Mouse (Mus musculus) limb, embryonic 15.5 days (tissue): Measurements from ENCODE around the gene Vps13d. TPM values are rescaled to one million over a fixed set of nuclear protein-coding genes. Genes with fewer than 3 reads are reported as not detected.
A peak's percentile ranks its signal among the peaks of the same experiment; 100 is the strongest.

Experiments
- ATAC-seq: fragments of 200-750 bp; cut with Nextera tagmentation; 2 replicates; pipeline ENCODE4 v1.8.0; 2017; ENCODE audit warnings: low read depth, moderate TSS enrichment; ENCODE audit not compliant: insufficient number of reproducible peaks, low FRiP score, low TSS enrichment
- H3K27ac ChIP-seq: fragments of 300-500 bp; sonication (generic); 2 replicates; pipeline ENCODE4 v1.5.1; 2015; ENCODE audit warnings: moderate library complexity, mild to moderate bottlenecking, inconsistent platforms
- H3K27me3 ChIP-seq: fragments of 300-500 bp; sonication (generic); 2 replicates; pipeline ENCODE4 v1.6.1; 2015; ENCODE audit warnings: inconsistent platforms
- H3K36me3 ChIP-seq: fragments of 300-500 bp; sonication (generic); 2 replicates; pipeline ENCODE4 v1.6.1; 2015; ENCODE audit warnings: inconsistent platforms
- H3K4me1 ChIP-seq: fragments of 300-500 bp; sonication (generic); 2 replicates; pipeline ENCODE4 v1.6.1; 2015; ENCODE audit warnings: inconsistent platforms
- H3K4me2 ChIP-seq: fragments of 300-500 bp; sonication (generic); 2 replicates; pipeline ENCODE4 v1.6.1; 2015; ENCODE audit warnings: mild to moderate bottlenecking, inconsistent platforms
- H3K4me3 ChIP-seq: fragments of 300-500 bp; sonication (generic); 2 replicates; pipeline ENCODE4 v1.5.1; 2015; ENCODE audit warnings: mild to moderate bottlenecking, inconsistent platforms
- H3K9ac ChIP-seq: fragments of 300-500 bp; sonication (generic); 2 replicates; pipeline ENCODE4 v1.6.1; 2015; ENCODE audit warnings: inconsistent platforms
- H3K9me3 ChIP-seq: fragments of 300-500 bp; sonication (generic); 2 replicates; pipeline ENCODE4 v1.6.1; 2016; ENCODE audit warnings: inconsistent platforms
- WGBS: fragments of 180-500 bp; shearing (Covaris S2); methylation state at CpG from one replicate; pipeline ENCODE4 v1.1.7; 2015; 5-methylcytosine and 5-hydroxymethylcytosine counted together
- polyA plus RNA-seq: library from polyadenylated mRNA; unstranded; fragments of >200 nt; fragmentation: Nextera tagmentation; extraction: Ambion mirVana; gene quantifications from 2 replicates; pipeline ENCODE4 v1.2.1, GENCODE M21; 2015

Vps13d gene
- polyA plus RNA-seq = 11.1 and 14.3 TPM in 2 replicates

DNA sequence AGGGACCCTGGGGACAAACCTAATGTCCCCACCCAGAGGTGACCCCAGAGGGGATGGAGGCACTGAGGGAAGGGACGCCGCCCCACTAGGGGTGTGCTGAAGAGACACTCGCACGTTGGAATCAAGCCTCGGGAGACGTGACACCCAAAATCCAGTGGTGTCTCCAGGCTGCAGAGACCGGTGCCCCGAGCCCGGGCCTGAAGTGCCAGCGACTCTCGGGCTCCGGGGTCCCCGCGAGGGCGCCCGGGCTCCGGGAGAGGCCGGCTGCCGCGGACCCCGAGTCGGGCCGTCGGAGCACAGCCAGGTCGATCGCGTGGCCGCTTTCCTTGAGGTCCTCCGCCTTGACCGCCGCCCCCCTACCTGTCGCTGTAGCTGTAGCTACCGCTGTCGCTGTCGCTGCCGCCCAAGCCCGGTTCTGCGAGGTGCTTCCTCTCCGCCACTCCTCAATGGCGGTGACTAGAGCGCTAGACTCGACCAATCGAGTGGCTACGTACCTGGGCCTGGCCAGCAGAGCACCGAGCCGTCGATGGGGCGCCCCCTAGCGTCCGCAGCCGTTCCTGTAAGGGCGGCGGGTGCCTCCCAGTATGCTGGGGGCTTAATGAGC is at the start of gene Vps13d:
Vps13d (minus strand) TSS at position 447 of the 604 bp plus-strand sequence.
- Histone ChIP-seq H3K27ac (peak within 1 kb of the TSS; percentile 86), H3K4me1 (peaks cover 22% of the 10 kb centered on the region), H3K27me3 (no peaks in the 10 kb centered on the region), H3K4me3 (peak within 1 kb of the TSS; percentile 98), H3K4me2 (peak within 1 kb of the TSS; percentile 74), H3K36me3 (peaks cover 8% of the 10 kb centered on the region), H3K9ac (peak within 1 kb of the TSS; percentile 71), H3K9me3 (no peaks in the 10 kb centered on the region)
- ATAC-seq = peak; percentile 87
- WGBS = under 1% methylated on average over 52 of the region's 53 CpGs

DNA sequence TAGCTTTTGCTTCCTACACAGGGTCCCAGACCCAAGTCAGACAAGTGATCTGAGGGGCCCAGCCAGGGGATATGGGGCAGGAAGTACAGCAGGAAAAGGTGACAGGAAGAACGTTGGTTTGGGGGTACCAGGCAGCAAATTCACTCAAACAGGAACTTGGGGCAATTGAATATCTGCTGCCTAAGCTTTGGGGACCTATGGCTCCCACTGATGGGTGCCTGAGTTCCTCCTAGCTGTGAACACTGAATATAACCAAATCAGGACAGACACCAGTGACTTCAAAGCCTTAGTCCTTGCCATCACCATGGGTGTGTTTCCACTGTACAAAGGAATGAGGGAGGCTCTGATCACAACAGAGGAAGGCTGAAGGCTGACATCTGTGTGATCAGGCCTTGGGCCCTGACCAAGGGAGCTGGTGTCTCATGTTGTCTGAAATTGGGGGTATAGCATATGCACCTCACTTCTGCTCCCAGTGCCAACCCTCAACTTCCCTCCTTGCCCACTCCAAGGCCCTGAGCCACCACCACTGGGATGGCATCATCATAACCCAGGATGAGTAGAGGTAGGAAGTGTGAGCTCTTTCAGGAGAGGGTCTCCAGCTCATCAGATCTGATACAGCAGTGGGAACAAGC is 48.0 kb upstream of the Vps13d start:
- H3K4me3 ChIP-seq = no peak overlapping the region
- peaks cover 21% of the 10 kb centered on the region for H3K4me1 ChIP-seq
- ATAC-seq = no peak
- H3K36me3 ChIP-seq = no peaks in the 10 kb centered on the region
- no peaks in the 10 kb centered on the region for H3K9me3 ChIP-seq
- peaks cover 31% of the 10 kb centered on the region for H3K27me3 ChIP-seq
- H3K9ac ChIP-seq = no peak overlapping the region
- 65% methylated on average over 1 of the region's 1 CpGs for WGBS
- H3K27ac ChIP-seq = no peak overlapping the region
- H3K4me2 ChIP-seq = no peak overlapping the region

DNA sequence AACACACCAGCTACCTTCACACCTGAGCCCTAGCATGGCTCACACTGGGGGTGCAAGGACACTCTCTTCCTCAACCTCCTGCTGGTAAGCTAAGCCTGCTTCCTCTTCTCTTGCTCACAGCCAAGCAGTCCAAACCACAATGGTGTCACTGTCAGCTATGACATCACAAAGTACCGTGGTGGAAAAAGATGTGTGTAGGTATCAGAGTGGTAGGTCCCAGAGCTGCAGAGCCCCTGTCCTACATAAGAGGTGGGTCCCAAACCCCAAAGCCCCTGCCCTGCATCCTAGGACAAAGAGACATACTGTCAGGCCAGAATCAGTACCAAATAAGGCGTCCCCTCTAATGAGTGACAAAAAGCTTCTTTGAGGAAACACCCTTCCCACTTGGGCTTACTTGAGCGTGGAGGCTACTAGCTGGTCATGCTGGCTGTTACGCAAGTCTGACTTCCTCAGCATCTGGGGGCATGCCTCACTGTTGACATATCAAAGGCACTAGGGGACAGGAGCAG is 46.0 kb upstream of the Vps13d start:
- no peak for ATAC-seq
- Histone ChIP-seq H3K36me3 (no peaks in the 10 kb centered on the region), H3K9ac (no peak overlapping the region), H3K27ac (no peak overlapping the region), H3K4me2 (no peak overlapping the region), H3K9me3 (no peaks in the 10 kb centered on the region), H3K4me1 (peaks cover 9% of the 10 kb centered on the region), H3K4me3 (no peak overlapping the region), H3K27me3 (peaks cover 11% of the 10 kb centered on the region)
- 79% methylated on average over 4 of the region's 4 CpGs for WGBS

DNA sequence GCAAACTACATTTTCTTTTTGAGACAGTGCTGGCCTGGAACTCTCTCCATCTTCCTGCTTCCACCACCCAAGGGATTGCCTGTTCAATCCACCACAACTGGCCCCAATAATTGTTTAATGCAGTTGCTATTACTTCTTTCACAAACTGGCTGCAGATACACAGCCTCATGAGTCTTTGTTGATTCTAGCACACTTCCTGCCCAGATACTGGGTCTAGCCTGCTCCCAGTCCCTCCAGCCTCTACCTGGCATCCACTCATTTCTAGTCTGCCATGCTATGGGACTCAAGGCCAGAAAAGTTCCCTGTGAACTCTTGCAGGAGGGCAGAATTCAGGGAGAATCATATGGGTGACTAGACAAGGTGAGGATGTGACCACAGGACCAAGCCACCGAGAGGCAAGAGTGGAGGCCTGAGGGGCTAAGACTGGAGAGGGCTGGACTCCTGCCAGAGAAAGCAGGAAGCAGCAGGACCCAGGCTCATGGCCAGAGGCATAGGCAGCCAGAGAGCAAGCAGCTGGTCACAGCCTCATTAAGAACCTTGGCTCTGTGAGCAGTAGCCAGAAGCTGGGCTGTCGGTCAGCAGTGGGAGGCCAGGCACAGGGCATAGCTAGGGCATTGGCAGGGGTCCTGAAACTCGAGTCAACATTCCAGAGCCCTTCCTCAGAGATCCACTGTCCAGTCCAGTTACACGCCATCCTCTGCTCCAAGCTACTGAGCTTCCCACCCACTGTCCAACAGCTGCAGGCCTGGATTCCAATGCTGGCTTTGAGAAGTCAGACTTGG is 44.4 kb upstream of the Vps13d start:
- Histone ChIP-seq H3K27ac (peak overlapping the region; percentile 71), H3K9me3 (no peaks in the 10 kb centered on the region), H3K4me3 (no peak overlapping the region), H3K27me3 (no peaks in the 10 kb centered on the region), H3K9ac (no peak overlapping the region), H3K4me1 (peaks cover 9% of the 10 kb centered on the region), H3K36me3 (no peaks in the 10 kb centered on the region), H3K4me2 (no peak overlapping the region)
- ATAC-seq = peak; percentile 60
- 11% methylated on average over 4 of the region's 4 CpGs for WGBS

DNA sequence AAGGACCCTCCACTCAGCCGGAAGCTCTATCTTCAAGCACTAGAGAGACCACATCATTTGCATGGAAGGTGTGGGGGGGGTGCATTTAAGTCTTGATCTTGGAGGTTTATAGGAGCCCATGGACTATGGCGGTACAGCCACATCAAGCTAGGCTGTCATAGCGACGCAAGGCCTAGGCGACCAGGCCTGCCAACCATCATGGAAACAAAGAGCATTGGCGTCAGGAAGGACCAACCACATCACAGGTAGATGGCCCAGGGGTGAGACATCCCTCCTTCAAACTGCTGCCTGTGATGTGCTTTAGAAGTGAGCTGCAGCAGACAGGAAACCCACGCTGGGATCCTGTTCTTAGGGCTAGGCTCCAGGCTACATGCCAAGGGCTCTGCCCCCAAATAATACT is 41.2 kb upstream of the Vps13d start:
- no peaks in the 10 kb centered on the region for H3K27me3 ChIP-seq
- H3K4me3 ChIP-seq = no peak overlapping the region
- 89% methylated on average over 7 of the region's 7 CpGs for WGBS
- H3K9ac ChIP-seq = no peak overlapping the region
- no peaks in the 10 kb centered on the region for H3K9me3 ChIP-seq
- no peaks in the 10 kb centered on the region for H3K36me3 ChIP-seq
- ATAC-seq = no peak
- peaks cover 13% of the 10 kb centered on the region for H3K4me1 ChIP-seq
- no peak overlapping the region for H3K27ac ChIP-seq
- no peak overlapping the region for H3K4me2 ChIP-seq

- Histone ChIP-seq H3K36me3 (no peaks in the 10 kb centered on the region), H3K9me3 (no peaks in the 10 kb centered on the region), H3K27ac (no peak overlapping the region), H3K4me1 (0 out of 2 replicates have a peak, but pooled peaks cover 9% of the 10 kb centered on the region), H3K4me2 (no peak overlapping the region), H3K4me3 (no peak overlapping the region), H3K9ac (no peak overlapping the region), H3K27me3 (no peaks in the 10 kb centered on the region)
- WGBS = 53% methylated on average over 3 of the region's 3 CpGs
- no peak for ATAC-seq
Measured at GRCm38 (mm10) chr4:145233487-145234228, 38.9 kb upstream of the Vps13d start.

- Histone ChIP-seq H3K4me3 (no peak overlapping the region), H3K9me3 (no peaks in the 10 kb centered on the region), H3K4me2 (no peak overlapping the region), H3K4me1 (0 out of 2 replicates have a peak, but pooled peaks cover 9% of the 10 kb centered on the region), H3K36me3 (no peaks in the 10 kb centered on the region), H3K9ac (no peak overlapping the region), H3K27ac (no peak overlapping the region), H3K27me3 (no peaks in the 10 kb centered on the region)
- ATAC-seq = no peak
- WGBS = 93% methylated on average over 5 of the region's 5 CpGs
Measured at GRCm38 (mm10) chr4:145231732-145232131, 36.9 kb upstream of the Vps13d start.

DNA sequence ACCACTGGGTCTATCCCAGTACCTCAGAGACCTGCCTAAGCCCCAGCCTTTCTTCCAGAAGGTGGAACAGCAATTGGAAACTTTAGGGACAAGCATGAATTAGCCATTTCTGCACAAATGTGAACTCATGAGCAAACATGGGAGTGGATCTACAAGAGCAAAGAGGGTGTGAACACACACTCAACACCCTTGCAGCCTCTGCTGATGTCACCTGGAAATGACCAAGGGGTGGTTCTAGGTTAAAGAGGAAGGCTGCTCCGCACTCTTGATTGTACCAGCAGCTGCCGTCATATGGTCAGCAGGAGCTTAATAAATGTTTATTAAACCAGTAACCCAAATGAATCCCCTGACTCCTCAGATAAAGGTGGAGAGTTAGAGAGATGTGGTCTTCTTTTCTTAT is 35.8 kb upstream of the Vps13d start:
- 83% methylated on average over 2 of the region's 2 CpGs for WGBS
- ATAC-seq = no peak

GRCm38 (mm10) chr4:145229524-145230163 is 34.8 kb upstream of the Vps13d start:
- WGBS = 78% methylated on average over 5 of the region's 5 CpGs
- no peak for ATAC-seq
- H3K9me3 ChIP-seq = no peaks in the 10 kb centered on the region
- no peak overlapping the region for H3K9ac ChIP-seq
- no peaks in the 10 kb centered on the region for H3K27me3 ChIP-seq
- no peak overlapping the region for H3K27ac ChIP-seq
- 0 out of 2 replicates have a peak, but pooled peaks cover 9% of the 10 kb centered on the region for H3K4me1 ChIP-seq
- H3K36me3 ChIP-seq = no peaks in the 10 kb centered on the region
- H3K4me2 ChIP-seq = no peak overlapping the region
- no peak overlapping the region for H3K4me3 ChIP-seq

More for the DNA sequence above, 35.8 kb upstream of the Vps13d start:
- no peak overlapping the region for H3K4me2 ChIP-seq
- no peak overlapping the region for H3K9ac ChIP-seq
- H3K4me3 ChIP-seq = no peak overlapping the region
- 0 out of 2 replicates have a peak, but pooled peaks cover 9% of the 10 kb centered on the region for H3K4me1 ChIP-seq
- H3K36me3 ChIP-seq = no peaks in the 10 kb centered on the region
- no peaks in the 10 kb centered on the region for H3K9me3 ChIP-seq
- no peak overlapping the region for H3K27ac ChIP-seq
- H3K27me3 ChIP-seq = no peaks in the 10 kb centered on the region

- Histone ChIP-seq H3K4me2 (no peak overlapping the region), H3K4me1 (0 out of 2 replicates have a peak, but pooled peaks cover 9% of the 10 kb centered on the region), H3K27me3 (no peaks in the 10 kb centered on the region), H3K9me3 (no peaks in the 10 kb centered on the region), H3K4me3 (no peak overlapping the region), H3K9ac (no peak overlapping the region), H3K27ac (no peak overlapping the region), H3K36me3 (no peaks in the 10 kb centered on the region)
- 89% methylated on average over 6 of the region's 6 CpGs for WGBS
- ATAC-seq = no peak
Measured at GRCm38 (mm10) chr4:145229051-145229450, 34.2 kb upstream of the Vps13d start.

GRCm38 (mm10) chr4:145224613-145225012 is 29.8 kb upstream of the Vps13d start:
- Histone ChIP-seq H3K27ac (no peak overlapping the region), H3K27me3 (no peaks in the 10 kb centered on the region), H3K9me3 (no peaks in the 10 kb centered on the region), H3K36me3 (no peaks in the 10 kb centered on the region), H3K4me3 (no peak overlapping the region), H3K9ac (no peak overlapping the region), H3K4me1 (0 out of 2 replicates have a peak, but pooled peaks cover 2% of the 10 kb centered on the region), H3K4me2 (no peak overlapping the region)
- WGBS = 85% methylated on average over 4 of the region's 4 CpGs
- no peak for ATAC-seq
